Mouse (Mus musculus) liver, embryonic 11.5 days (tissue): ENCODE data around the gene Slc44a1. TPM values are rescaled to one million over a fixed set of nuclear protein-coding genes. Genes with fewer than 3 reads are reported as not detected.
A peak's percentile ranks its signal among the peaks of the same experiment; 100 is the strongest.

Source experiments
- ATAC-seq: fragments of 200-750 bp; cut with Nextera tagmentation; replicated peaks from 2 replicates; pipeline ENCODE4 v1.8.0; 2017; ENCODE audit warnings: moderate number of reproducible peaks, mild to moderate bottlenecking, moderate TSS enrichment, moderate library complexity; ENCODE audit not compliant: low FRiP score
- DNase-seq: peaks from one replicate; pipeline ENCODE4 v3.0.0-alpha.2; 2017; ENCODE audit warnings: low spot score
- H3K27ac ChIP-seq: fragments of 300-500 bp; sonication (generic); 2 replicates; pipeline ENCODE4 v1.5.1; 2014; ENCODE audit warnings: mild to moderate bottlenecking, low read depth, low read length, control low read depth
- H3K27me3 ChIP-seq: fragments of 300-500 bp; sonication (generic); replicated peaks from 2 replicates; pipeline ENCODE4 v1.6.1; 2014; ENCODE audit warnings: low read length, mixed read lengths; ENCODE audit not compliant: control insufficient read depth, insufficient read depth
- H3K36me3 ChIP-seq: fragments of 300-500 bp; sonication (generic); 2 replicates; pipeline ENCODE4 v1.6.1; 2014; ENCODE audit warnings: mild to moderate bottlenecking, low read length, moderate library complexity, mixed read lengths; ENCODE audit not compliant: control insufficient read depth, insufficient read depth
- H3K4me1 ChIP-seq: fragments of 300-500 bp; sonication (generic); replicated peaks from 2 replicates; pipeline ENCODE4 v1.6.1; 2014; ENCODE audit warnings: low read length, mixed read lengths; ENCODE audit not compliant: control insufficient read depth, insufficient read depth
- H3K4me2 ChIP-seq: fragments of 300-500 bp; sonication (generic); 2 replicates; pipeline ENCODE4 v1.6.1; 2014; ENCODE audit warnings: mild to moderate bottlenecking, control low read depth, moderate library complexity
- H3K4me3 ChIP-seq: fragments of 300-500 bp; sonication (generic); 2 replicates; pipeline ENCODE4 v1.5.1; 2014; ENCODE audit warnings: low read depth, low read length, control low read depth
- H3K9ac ChIP-seq: fragments of 300-500 bp; sonication (generic); 2 replicates; pipeline ENCODE4 v1.6.1; 2014; ENCODE audit warnings: low read depth, low read length, control low read depth
- H3K9me3 ChIP-seq: fragments of 300-500 bp; sonication (generic); 2 replicates; pipeline ENCODE4 v1.6.1; 2016; ENCODE audit warnings: low read length, inconsistent platforms, mixed read lengths; ENCODE audit not compliant: control insufficient read depth
- WGBS: fragments of 180-500 bp; shearing (Covaris S2); extraction: QIAGEN DNeasy Blood & Tissue Kit; methylation state at CpG from one replicate; pipeline ENCODE4 v1.1.7; 2014; 5-methylcytosine and 5-hydroxymethylcytosine counted together
- polyA plus RNA-seq: library from polyadenylated mRNA; unstranded; fragments of >200 nt; fragmentation: Nextera tagmentation; extraction: Ambion mirVana; gene quantifications from 2 replicates; pipeline ENCODE4 v1.2.1, GENCODE M21; 2014

Slc44a1 gene
- polyA plus RNA-seq, 1 experiment from 2014 or later = 19.2 TPM

DNA sequence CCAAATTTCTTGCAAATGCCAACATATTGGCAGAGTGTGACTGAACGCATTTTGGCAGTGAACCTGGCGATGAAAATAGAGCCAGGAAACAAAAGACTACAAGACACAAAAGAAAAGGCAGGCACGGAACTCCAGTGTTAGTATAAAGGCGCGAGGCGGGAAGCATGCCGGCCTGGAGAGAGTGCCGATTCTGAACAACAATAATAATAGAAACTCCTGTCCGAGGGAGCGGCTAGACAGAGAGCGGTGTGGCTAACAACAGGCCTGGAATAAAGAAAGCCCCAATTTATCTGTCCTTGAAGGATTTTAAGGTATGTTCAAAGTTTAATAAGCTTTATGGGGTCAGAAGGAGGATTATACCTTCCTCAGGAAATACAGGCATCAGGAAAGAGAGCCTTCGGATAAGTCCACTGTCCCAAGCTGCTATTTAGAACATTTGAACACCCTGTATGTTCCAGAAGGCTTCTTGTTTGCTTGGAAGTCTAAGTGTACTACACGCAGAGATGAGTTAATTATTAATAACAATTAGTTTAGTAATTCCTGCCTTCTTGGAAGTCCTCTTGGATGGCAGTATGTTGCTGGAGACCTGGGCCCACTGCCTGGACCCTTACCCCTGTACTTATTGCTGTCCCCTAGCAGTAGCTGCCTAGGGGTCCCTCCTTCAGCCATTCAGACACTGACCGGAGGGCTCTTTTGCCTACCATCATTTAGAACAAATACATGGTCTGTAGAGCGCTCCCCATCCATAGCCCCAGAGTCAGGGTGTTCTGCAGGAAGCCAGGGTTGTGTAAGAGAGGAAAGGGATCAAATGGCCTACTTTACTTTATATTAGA is 156.1 kb downstream of the Slc44a1 start:
- Histone ChIP-seq H3K4me1 (no peaks in the 10 kb centered on the region), H3K27ac (peak overlapping the region; percentile 73), H3K27me3 (no peaks in the 10 kb centered on the region), H3K36me3 (no peaks in the 10 kb centered on the region), H3K4me2 (peak overlapping the region; percentile 1; the same call in 1 of the 2 replicates), H3K9me3 (no peaks in the 10 kb centered on the region), H3K4me3 (no peak overlapping the region), H3K9ac (no peak overlapping the region)
- ATAC-seq = no peak
- DNase-seq = no peak
- WGBS = 82% methylated on average over 15 of the region's 15 CpGs

DNA sequence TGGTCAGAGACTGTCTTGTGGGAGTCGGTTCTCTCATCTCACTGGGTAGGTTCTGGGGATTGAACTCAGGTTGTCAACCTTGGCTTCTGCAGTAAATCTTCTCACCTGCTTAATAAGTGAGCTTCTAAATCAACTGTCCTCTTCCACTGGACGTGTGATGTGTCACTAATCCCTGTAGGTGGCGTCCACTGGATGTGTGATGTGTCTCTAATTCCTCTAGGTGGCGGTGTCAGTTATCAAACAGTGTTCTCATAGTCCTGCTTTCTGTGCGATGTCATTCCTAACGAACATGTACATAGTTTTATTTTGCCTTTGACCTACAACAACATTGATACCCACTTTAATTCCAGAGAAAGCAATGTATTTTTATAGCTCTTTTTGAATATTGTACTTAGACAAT is 160.2 kb downstream of the Slc44a1 start:
- H3K4me3 ChIP-seq = no peak overlapping the region
- H3K4me2 ChIP-seq = no peak overlapping the region
- ATAC-seq = no peak
- no peak overlapping the region for H3K27ac ChIP-seq
- H3K9ac ChIP-seq = no peak overlapping the region
- no peaks in the 10 kb centered on the region for H3K27me3 ChIP-seq
- no peaks in the 10 kb centered on the region for H3K9me3 ChIP-seq
- no peak for DNase-seq
- no peaks in the 10 kb centered on the region for H3K4me1 ChIP-seq
- no peaks in the 10 kb centered on the region for H3K36me3 ChIP-seq
- WGBS = 43% methylated on average over 6 of the region's 6 CpGs

DNA sequence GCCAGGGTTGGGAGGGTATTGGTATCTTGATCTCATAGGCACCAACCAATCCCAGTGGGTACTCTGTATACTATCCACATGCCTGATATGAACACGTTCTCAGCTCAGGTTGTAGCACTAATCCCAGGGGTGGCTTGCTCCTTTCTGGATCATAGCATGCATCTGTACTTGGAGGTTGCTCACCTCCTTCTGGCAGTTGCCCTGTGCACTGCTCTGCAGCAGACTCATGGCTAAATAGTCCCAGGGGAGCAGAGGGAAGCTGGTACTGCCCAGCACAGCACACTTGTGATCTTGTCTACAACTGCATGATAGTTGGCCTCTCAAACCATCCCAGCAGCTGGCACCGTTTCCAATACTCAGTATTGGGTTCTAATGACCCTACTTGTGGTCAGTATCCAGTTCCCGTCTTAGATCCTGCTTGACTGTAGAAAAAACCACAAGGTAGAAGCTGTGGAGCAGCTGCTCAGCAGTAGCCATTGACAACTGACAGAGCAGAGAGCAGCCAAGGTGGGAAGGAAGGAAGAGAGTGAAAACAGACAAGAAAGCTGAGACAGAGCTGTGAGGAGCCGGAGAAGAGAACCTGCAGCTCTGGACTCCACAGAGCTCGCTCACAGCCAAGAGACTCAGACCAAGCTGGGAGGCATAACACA is 174.5 kb downstream of the Slc44a1 start:
- no peaks in the 10 kb centered on the region for H3K4me1 ChIP-seq
- 78% methylated on average over 5 of the region's 5 CpGs for WGBS
- no peaks in the 10 kb centered on the region for H3K36me3 ChIP-seq
- ATAC-seq (no peak), DNase-seq (no peak)
- H3K4me2 ChIP-seq = no peak overlapping the region
- H3K27me3 ChIP-seq = no peaks in the 10 kb centered on the region
- H3K9me3 ChIP-seq = no peaks in the 10 kb centered on the region
- H3K27ac ChIP-seq = no peak overlapping the region
- no peak overlapping the region for H3K4me3 ChIP-seq
- H3K9ac ChIP-seq = no peak overlapping the region

DNA sequence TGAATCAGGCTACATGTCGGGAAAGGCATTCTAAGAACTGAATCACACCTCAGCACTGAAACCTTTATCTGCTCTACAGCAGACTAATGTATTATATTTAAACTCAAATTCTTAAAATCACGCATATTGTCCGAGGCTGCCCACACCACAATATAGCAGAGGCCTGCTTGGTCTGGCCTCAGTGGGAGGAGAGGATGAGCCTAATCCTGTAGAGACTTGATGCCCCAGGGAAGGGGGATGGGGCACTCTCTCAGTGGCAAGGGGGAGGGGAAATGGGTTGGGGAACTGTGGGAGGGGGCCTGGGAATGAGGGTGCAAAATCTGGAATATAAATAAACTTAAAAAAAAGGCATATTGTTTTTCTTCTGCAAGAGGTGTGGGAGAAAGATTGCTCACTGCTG is 177.8 kb downstream of the Slc44a1 start:
- H3K4me3 ChIP-seq = no peak overlapping the region
- H3K9me3 ChIP-seq = no peaks in the 10 kb centered on the region
- H3K27ac ChIP-seq = no peak overlapping the region
- WGBS = 57% methylated on average over 3 of the region's 3 CpGs
- DNase-seq (no peak), ATAC-seq (no peak)
- no peaks in the 10 kb centered on the region for H3K4me1 ChIP-seq
- no peaks in the 10 kb centered on the region for H3K27me3 ChIP-seq
- H3K9ac ChIP-seq = no peak overlapping the region
- H3K36me3 ChIP-seq = no peaks in the 10 kb centered on the region
- H3K4me2 ChIP-seq = no peak overlapping the region

DNA sequence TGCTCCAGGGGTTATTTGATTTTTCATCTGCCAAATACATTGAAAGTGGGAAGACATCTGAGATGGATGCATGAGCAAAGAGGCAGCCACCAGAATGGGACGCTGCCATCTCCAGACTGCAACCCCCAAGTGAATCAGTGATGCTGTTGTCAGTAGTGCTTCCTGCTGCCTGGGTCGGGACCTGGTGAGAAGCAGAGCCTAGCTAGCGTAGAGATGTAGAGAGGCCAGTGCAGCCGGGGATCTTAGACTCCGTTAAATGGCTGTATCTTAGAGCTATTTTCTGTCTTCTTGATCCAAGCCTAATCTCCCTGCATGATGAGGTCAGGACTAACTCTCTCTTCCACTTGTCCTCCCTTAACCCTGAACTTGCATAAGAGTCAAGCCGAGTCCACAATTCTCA is 179.9 kb downstream of the Slc44a1 start:
- H3K4me1 ChIP-seq = no peaks in the 10 kb centered on the region
- WGBS = 88% methylated on average over 6 of the region's 6 CpGs

DNA sequence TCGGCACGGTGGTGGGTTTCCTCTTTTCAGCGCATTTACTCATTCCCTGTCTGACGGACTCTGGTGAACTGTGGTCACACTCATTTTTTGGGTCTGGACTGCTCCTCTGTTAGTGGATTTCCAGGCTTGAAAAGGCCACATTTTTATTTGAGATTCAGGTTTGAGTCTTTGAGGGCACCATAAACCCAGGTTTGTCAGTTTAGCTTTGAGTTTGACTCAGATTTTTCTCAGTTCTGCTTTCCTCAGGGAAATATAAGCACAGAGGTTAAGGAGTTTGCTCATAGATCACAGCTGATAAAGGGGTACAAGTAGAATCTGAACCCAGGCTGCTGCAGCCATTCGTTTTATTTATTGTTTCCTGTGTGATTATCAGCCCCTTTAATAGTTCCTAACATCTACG is 180.9 kb downstream of the Slc44a1 start:
- ATAC-seq = no peak
- Histone ChIP-seq H3K9ac (no peak overlapping the region), H3K4me3 (no peak overlapping the region), H3K36me3 (no peaks in the 10 kb centered on the region), H3K27me3 (no peaks in the 10 kb centered on the region), H3K9me3 (no peaks in the 10 kb centered on the region), H3K4me1 (no peaks in the 10 kb centered on the region), H3K27ac (no peak overlapping the region), H3K4me2 (no peak overlapping the region)
- 70% methylated on average over 6 of the region's 6 CpGs for WGBS
- DNase-seq = no peak

More for the DNA sequence above, 179.9 kb downstream of the Slc44a1 start:
- Histone ChIP-seq H3K27me3 (no peaks in the 10 kb centered on the region), H3K9ac (no peak overlapping the region), H3K4me2 (no peak overlapping the region), H3K36me3 (no peaks in the 10 kb centered on the region), H3K27ac (no peak overlapping the region), H3K9me3 (no peaks in the 10 kb centered on the region), H3K4me3 (no peak overlapping the region)
- DNase-seq (no peak), ATAC-seq (no peak)

DNA sequence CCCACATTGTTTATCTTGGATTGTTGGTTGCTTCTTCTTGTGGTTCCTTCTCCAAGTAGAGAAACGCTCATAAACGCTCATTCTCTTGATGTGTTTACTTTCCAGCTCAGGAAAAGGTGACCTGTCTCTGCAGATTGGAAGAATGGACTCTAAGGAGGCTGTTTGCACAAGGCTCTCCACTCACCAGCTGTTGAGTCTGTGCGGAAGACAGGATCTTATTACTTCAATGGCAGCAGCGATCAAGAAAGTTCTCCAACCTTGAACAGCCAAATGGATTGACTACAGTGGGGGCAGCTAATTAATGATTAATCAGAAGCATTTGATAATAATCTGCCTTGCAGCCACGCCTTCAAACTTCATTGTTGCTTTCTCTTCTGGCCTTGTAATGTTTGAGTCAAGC is 181.3 kb downstream of the Slc44a1 start:
- H3K27ac ChIP-seq = no peak overlapping the region
- no peaks in the 10 kb centered on the region for H3K4me1 ChIP-seq
- H3K9ac ChIP-seq = no peak overlapping the region
- no peaks in the 10 kb centered on the region for H3K36me3 ChIP-seq
- no peak overlapping the region for H3K4me3 ChIP-seq
- H3K27me3 ChIP-seq = no peaks in the 10 kb centered on the region
- H3K9me3 ChIP-seq = no peaks in the 10 kb centered on the region
- ATAC-seq = no peak
- DNase-seq = no peak
- 61% methylated on average over 5 of the region's 5 CpGs for WGBS
- no peak overlapping the region for H3K4me2 ChIP-seq

DNA sequence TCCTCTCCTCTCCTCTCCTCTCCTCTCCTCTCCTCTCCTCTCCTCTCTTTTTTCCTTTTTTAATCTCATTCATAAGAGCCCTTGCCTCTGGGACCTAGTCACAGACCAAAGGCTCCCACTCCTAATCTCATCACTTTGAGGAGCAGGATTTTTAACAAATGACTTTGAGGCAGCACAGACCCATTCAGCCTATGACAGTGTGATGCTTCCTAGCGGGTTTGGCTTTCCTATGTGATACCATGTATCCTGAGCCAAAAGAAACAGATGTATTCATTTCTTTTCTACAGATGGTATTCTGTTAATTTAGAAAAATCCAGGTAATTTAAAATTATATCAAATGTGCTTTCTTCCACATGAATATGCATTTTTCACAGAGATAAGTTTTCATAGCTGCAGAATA is 183.5 kb downstream of the Slc44a1 start:
- WGBS = 90% methylated on average over 1 of the region's 1 CpGs
- no peak overlapping the region for H3K9ac ChIP-seq
- no peak overlapping the region for H3K4me2 ChIP-seq
- no peaks in the 10 kb centered on the region for H3K9me3 ChIP-seq
- H3K36me3 ChIP-seq = no peaks in the 10 kb centered on the region
- ATAC-seq = no peak
- no peak for DNase-seq
- no peaks in the 10 kb centered on the region for H3K4me1 ChIP-seq
- H3K27ac ChIP-seq = no peak overlapping the region
- H3K4me3 ChIP-seq = no peak overlapping the region
- H3K27me3 ChIP-seq = no peaks in the 10 kb centered on the region

DNA sequence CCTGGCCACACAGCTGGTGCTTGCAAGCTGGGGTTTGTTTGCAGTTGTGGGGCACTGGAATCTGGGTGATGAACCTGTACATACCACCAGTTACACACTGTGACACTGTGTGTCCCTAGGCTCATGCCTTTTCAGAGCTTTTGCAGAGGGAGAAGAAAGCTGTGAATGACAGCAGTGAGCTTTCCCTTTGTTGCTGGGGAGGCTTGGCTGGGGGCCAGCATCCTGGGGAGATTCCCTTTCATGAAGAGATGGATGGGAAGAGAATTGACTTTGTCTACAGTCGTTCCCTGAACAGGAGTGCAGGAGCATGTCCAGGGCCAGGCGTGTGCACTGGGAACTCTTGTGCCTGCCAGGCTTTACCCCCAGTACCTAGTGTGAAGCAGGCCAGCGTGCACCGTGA is 184.6 kb downstream of the Slc44a1 start:
- no peaks in the 10 kb centered on the region for H3K27me3 ChIP-seq
- no peak overlapping the region for H3K27ac ChIP-seq
- no peak for ATAC-seq
- H3K4me3 ChIP-seq = no peak overlapping the region
- H3K36me3 ChIP-seq = no peaks in the 10 kb centered on the region
- DNase-seq = no peak
- H3K9me3 ChIP-seq = no peaks in the 10 kb centered on the region
- H3K4me1 ChIP-seq = no peaks in the 10 kb centered on the region
- no peak overlapping the region for H3K4me2 ChIP-seq
- WGBS = 77% methylated on average over 4 of the region's 4 CpGs
- H3K9ac ChIP-seq = no peak overlapping the region
